Mouse (Mus musculus) liver, adult 2 months (tissue): Measurements from ENCODE around the gene Mt1. TPM values are rescaled to one million over a fixed set of nuclear protein-coding genes. Genes with fewer than 3 reads are reported as not detected.

ENCODE experiments used
- DNase-seq: peaks from one replicate; pipeline ENCODE4 v3.0.0-alpha.2; 2011; ENCODE audit warnings: low read depth, low spot score; ENCODE audit errors: extremely low read depth
- H3K27ac ChIP-seq: fragments of 200-500 bp; replicated peaks from 2 replicates; pipeline ENCODE4 v1.5.1; 2012; ENCODE audit warnings: low read depth, mild to moderate bottlenecking, control low read depth, inconsistent platforms, low read length; ENCODE audit not compliant: insufficient read depth
- H3K27me3 ChIP-seq: fragments of 200-500 bp; 2 replicates; pipeline ENCODE4 v1.6.1; 2012; ENCODE audit warnings: mild to moderate bottlenecking, moderate library complexity, low read length, inconsistent platforms; ENCODE audit not compliant: control insufficient read depth, insufficient read depth
- H3K36me3 ChIP-seq: fragments of 200-500 bp; 2 replicates; pipeline ENCODE4 v1.6.1; 2012; ENCODE audit warnings: low read length, inconsistent platforms; ENCODE audit not compliant: control insufficient read depth, insufficient read depth
- H3K4me1 ChIP-seq: fragments of 200-500 bp; 2 replicates; pipeline ENCODE4 v1.6.1; 2011; ENCODE audit warnings: low read length; ENCODE audit not compliant: control insufficient read depth, insufficient read depth
- H3K4me3 ChIP-seq: fragments of 200-500 bp; 2 replicates; pipeline ENCODE4 v1.5.1; 2011; ENCODE audit warnings: low read depth, mild to moderate bottlenecking, control low read depth, low read length, moderate library complexity; ENCODE audit not compliant: insufficient read depth
- H3K79me2 ChIP-seq: fragments of 200-500 bp; 2 replicates; pipeline ENCODE4 v1.6.1; 2012; ENCODE audit warnings: inconsistent platforms, mild to moderate bottlenecking, low read length, moderate library complexity; ENCODE audit not compliant: control insufficient read depth, insufficient read depth
- H3K9ac ChIP-seq: fragments of 200-500 bp; 2 replicates; pipeline ENCODE4 v1.6.1; 2012; ENCODE audit warnings: low read depth, mild to moderate bottlenecking, control low read depth, inconsistent platforms, low read length
- CTCF ChIP-seq: fragments of 200-500 bp; IDR thresholded peaks from 2 replicates; pipeline ENCODE4 v1.5.1; 2011; ENCODE audit warnings: low read depth, low read length, control low read depth
- POLR2A ChIP-seq: fragments of 200-500 bp; IDR thresholded peaks from 2 replicates; pipeline ENCODE4 v1.6.1; 2011; ENCODE audit warnings: low read length, control low read depth; ENCODE audit not compliant: insufficient read depth; ENCODE audit errors: extremely low read depth
- WGBS: fragments of 180-500 bp; shearing (Covaris S2); methylation state at CpG from one replicate; pipeline ENCODE4 v1.1.7; 2018; 5-methylcytosine and 5-hydroxymethylcytosine counted together
- polyA plus RNA-seq: library from polyadenylated mRNA; depleted of rRNA; stranded (reverse); fragments of >200 nt; gene quantifications from 2 replicates; pipeline ENCODE4 v1.2.3, GENCODE M21; 2012
- total RNA-seq: library from RNA; depleted of rRNA; stranded (reverse); fragments of >200 nt; gene quantifications from 2 replicates; pipeline ENCODE4 v1.2.3, GENCODE M21; 2014

The Mt1 gene
- total and polyA plus RNA-seq, 2 experiments, result 270 to 388 TPM

- Histone ChIP-seq H3K9ac (no peak overlapping the region), H3K27ac (no peak overlapping the region), H3K4me1 (peaks cover 12% of the 10 kb centered on the region), H3K27me3 (no peaks in the 10 kb centered on the region), H3K4me3 (no peak overlapping the region), H3K79me2 (no peaks in the 10 kb centered on the region), H3K36me3 (no peaks in the 10 kb centered on the region)
- WGBS, result 55% methylated on average over 7 of the region's 7 CpGs
- TF ChIP-seq CTCF (no peak), POLR2A (no peak)
- no peak for DNase-seq
These were observed 4.2 kb upstream of the Mt1 start for GRCm38 (mm10) chr8:94174619-94175213.

- H3K79me2 ChIP-seq, result no peaks in the 10 kb centered on the region
- WGBS, result 56% methylated on average over 7 of the region's 7 CpGs
- H3K27ac ChIP-seq, result no peak overlapping the region
- DNase-seq, result no peak
- no peaks in the 10 kb centered on the region for H3K36me3 ChIP-seq
- H3K4me3 ChIP-seq, result no peak overlapping the region
- H3K4me1 ChIP-seq, result peaks cover 11% of the 10 kb centered on the region
- H3K27me3 ChIP-seq, result no peaks in the 10 kb centered on the region
- no peak for TF ChIP-seq POLR2A
- no peak for TF ChIP-seq CTCF
- H3K9ac ChIP-seq, result no peak overlapping the region
These were observed 1.0 kb upstream of the Mt1 start for GRCm38 (mm10) chr8:94177716-94178390.

- no peaks in the 10 kb centered on the region for H3K79me2 ChIP-seq
- 4% methylated on average over 25 of the region's 25 CpGs for WGBS
These were observed 1.1 kb downstream of the Mt1 start for GRCm38 (mm10) chr8:94179713-94180560.

DNA sequence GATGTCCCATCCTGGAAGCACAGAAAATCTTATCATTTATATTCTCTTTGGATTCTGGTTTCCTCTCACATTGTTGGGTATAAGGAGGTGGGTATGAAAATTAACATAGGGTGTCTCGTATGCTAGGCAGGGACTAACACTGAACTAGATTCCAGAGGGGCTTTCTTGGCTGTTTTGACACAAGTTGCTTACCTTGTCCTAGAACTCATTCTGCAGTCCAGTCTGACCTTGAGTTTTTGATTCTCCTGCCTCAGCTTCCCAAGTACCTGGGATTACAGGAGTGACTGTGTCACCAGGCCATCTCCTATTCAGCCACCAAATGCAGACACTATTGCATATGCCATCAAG is 1.7 kb downstream of the Mt1 start:
- TF ChIP-seq POLR2A, result no peak
- no peak for TF ChIP-seq CTCF
- Histone ChIP-seq H3K4me3 (peak overlapping the region; percentile 51; the same call in 1 of the 2 replicates), H3K79me2 (no peaks in the 10 kb centered on the region), H3K27ac (no peak overlapping the region), H3K36me3 (no peaks in the 10 kb centered on the region), H3K4me1 (peaks cover 11% of the 10 kb centered on the region), H3K27me3 (no peaks in the 10 kb centered on the region), H3K9ac (no peak overlapping the region)
- DNase-seq, result no peak
- WGBS, result 88% methylated on average over 1 of the region's 1 CpGs

More at GRCm38 (mm10) chr8:94179713-94180560, 1.1 kb downstream of the Mt1 start:
- Histone ChIP-seq H3K36me3 (no peaks in the 10 kb centered on the region), H3K9ac (peak overlapping the region; percentile 75), H3K27ac (peak overlapping the region; percentile 70), H3K27me3 (no peaks in the 10 kb centered on the region), H3K4me1 (peaks cover 11% of the 10 kb centered on the region), H3K4me3 (peak overlapping the region; percentile 51)
- DNase-seq, result peak; percentile 9
- no peak for TF ChIP-seq CTCF
- no peak for TF ChIP-seq POLR2A

GRCm38 (mm10) chr8:94182055-94182929 is 3.4 kb downstream of the Mt1 start:
- Histone ChIP-seq H3K4me3 (no peak overlapping the region), H3K27ac (peak overlapping the region; percentile 53; the same call in 1 of the 2 replicates), H3K27me3 (no peaks in the 10 kb centered on the region), H3K4me1 (peaks cover 17% of the 10 kb centered on the region), H3K36me3 (no peaks in the 10 kb centered on the region), H3K79me2 (no peaks in the 10 kb centered on the region), H3K9ac (peak overlapping the region; percentile 65; the same call in 1 of the 2 replicates)
- DNase-seq, result no peak
- TF ChIP-seq POLR2A, result no peak
- TF ChIP-seq CTCF, result no peak
- WGBS, result 29% methylated on average over 13 of the region's 13 CpGs
